Mouse (Mus musculus) lung, embryonic 14.5 days (tissue): Measurements from ENCODE around the gene Parp9. TPM values are rescaled to one million over a fixed set of nuclear protein-coding genes. Genes with fewer than 3 reads are reported as not detected.

Experiments
- ATAC-seq: fragments of 200-750 bp; cut with Nextera tagmentation; 2 replicates; pipeline ENCODE4 v1.8.0; 2017; ENCODE audit warnings: mild to moderate bottlenecking, moderate TSS enrichment, moderate library complexity; ENCODE audit not compliant: insufficient read depth
- DNase-seq: peaks from one replicate; pipeline ENCODE4 v3.0.0-alpha.2; 2015
- H3K27ac ChIP-seq: fragments of 300-500 bp; sonication (generic); 2 replicates; pipeline ENCODE4 v1.5.1; 2014; ENCODE audit warnings: low read depth, mild to moderate bottlenecking, moderate library complexity
- H3K27me3 ChIP-seq: fragments of 300-500 bp; sonication (generic); 2 replicates; pipeline ENCODE4 v1.6.1; 2014; ENCODE audit warnings: low read length, control low read depth; ENCODE audit not compliant: insufficient read depth
- H3K36me3 ChIP-seq: fragments of 300-500 bp; sonication (generic); 2 replicates; pipeline ENCODE4 v1.6.1; 2014; ENCODE audit warnings: control low read depth; ENCODE audit not compliant: insufficient read depth
- H3K4me1 ChIP-seq: fragments of 300-500 bp; sonication (generic); 2 replicates; pipeline ENCODE4 v1.6.1; 2014; ENCODE audit warnings: antibody characterized with exemption, control low read depth; ENCODE audit not compliant: insufficient read depth
- H3K4me2 ChIP-seq: fragments of 300-500 bp; sonication (generic); 2 replicates; pipeline ENCODE4 v1.6.1; 2014; ENCODE audit warnings: mild to moderate bottlenecking
- H3K4me3 ChIP-seq: fragments of 300-500 bp; sonication (generic); 2 replicates; pipeline ENCODE4 v1.5.1; 2014; ENCODE audit warnings: low read depth, low read length
- H3K9ac ChIP-seq: fragments of 300-500 bp; sonication (generic); 2 replicates; pipeline ENCODE4 v1.6.1; 2014
- H3K9me3 ChIP-seq: fragments of 300-500 bp; sonication (generic); 2 replicates; pipeline ENCODE4 v1.6.1; 2016; ENCODE audit warnings: low read depth, low read length, control low read depth
- CTCF ChIP-seq: IDR thresholded peaks from 2 replicates; pipeline ENCODE4 v1.5.1; 2016; ENCODE audit warnings: antibody characterized with exemption, low read depth
- WGBS: fragments of 180-500 bp; shearing (Covaris S2); extraction: QIAGEN DNeasy Blood & Tissue Kit; methylation state at CpG from one replicate; pipeline ENCODE4 v1.1.7; 2014; 5-methylcytosine and 5-hydroxymethylcytosine counted together
- polyA plus RNA-seq: library from polyadenylated mRNA; unstranded; fragments of >200 nt; fragmentation: Nextera tagmentation; extraction: Ambion mirVana; gene quantifications from 2 replicates; pipeline ENCODE4 v1.2.1, GENCODE M21; 2014

Gene Parp9
- polyA plus RNA-seq, 1 experiment from 2014 or later: 5.2 TPM

DNA sequence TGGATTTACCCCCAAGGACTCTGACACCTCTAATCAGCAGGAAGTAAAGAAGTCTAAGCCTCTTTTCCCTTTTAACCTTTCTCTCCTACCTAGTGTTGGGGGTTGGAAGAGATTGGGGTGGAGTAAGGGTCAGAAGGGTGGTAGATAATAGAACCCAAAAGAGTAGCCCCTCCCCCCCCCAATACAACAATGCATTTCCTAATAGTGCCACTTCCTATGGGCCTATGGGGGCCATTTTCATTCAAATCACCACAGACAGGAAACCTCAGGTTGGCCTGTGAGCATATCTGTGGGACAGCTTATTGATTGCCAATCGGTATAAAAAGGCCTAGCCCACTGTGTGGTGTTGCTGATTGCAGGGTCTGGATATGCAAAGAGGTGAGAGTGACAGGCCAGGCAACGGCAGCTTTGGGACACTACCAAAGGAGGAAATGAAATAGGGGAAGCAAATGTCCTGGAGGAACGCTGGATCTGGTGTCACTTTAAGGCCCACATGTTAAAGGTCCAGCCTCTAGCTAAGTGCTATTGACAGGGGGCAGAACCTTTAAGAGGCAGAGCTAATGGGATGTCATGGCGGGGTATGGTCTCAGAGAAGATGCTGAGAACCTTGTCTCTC, 34.0 kb upstream of the Parp9 start:
- Histone ChIP-seq H3K4me3 (no peak overlapping the region), H3K27ac (no peak overlapping the region), H3K9ac (no peak overlapping the region), H3K27me3 (no peaks in the 10 kb centered on the region), H3K9me3 (no peaks in the 10 kb centered on the region), H3K36me3 (no peaks in the 10 kb centered on the region), H3K4me2 (no peak overlapping the region), H3K4me1 (no peaks in the 10 kb centered on the region)
- ATAC-seq: no peak
- TF ChIP-seq CTCF: no peak
- DNase-seq: no peak
- 72% methylated on average over 4 of the region's 4 CpGs for WGBS

DNA sequence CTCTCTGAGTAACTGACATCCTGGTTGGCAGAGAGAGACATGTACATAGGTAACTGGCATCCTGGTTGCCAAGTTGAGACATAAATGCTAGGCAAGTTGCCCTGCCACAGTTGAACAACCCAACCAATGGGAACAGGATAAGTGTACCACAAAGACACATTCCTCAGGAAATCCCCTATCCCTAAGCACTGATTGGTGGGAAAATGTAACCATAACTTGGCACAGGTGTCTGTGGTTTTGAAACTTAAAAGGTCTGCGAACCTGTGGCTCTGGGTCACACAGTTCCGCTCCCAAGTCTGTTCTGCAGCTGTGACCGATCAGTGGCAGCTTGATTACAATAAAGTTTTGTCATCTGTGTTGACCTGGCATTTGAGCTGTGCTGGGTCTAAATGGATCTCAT, 32.9 kb upstream of the Parp9 start:
- Histone ChIP-seq H3K27ac (no peak overlapping the region), H3K27me3 (no peaks in the 10 kb centered on the region), H3K4me3 (no peak overlapping the region), H3K9me3 (no peaks in the 10 kb centered on the region), H3K4me2 (no peak overlapping the region), H3K4me1 (no peaks in the 10 kb centered on the region), H3K36me3 (no peaks in the 10 kb centered on the region), H3K9ac (no peak overlapping the region)
- 84% methylated on average over 3 of the region's 3 CpGs for WGBS
- TF ChIP-seq CTCF: no peak
- DNase-seq (no peak), ATAC-seq (no peak)

DNA sequence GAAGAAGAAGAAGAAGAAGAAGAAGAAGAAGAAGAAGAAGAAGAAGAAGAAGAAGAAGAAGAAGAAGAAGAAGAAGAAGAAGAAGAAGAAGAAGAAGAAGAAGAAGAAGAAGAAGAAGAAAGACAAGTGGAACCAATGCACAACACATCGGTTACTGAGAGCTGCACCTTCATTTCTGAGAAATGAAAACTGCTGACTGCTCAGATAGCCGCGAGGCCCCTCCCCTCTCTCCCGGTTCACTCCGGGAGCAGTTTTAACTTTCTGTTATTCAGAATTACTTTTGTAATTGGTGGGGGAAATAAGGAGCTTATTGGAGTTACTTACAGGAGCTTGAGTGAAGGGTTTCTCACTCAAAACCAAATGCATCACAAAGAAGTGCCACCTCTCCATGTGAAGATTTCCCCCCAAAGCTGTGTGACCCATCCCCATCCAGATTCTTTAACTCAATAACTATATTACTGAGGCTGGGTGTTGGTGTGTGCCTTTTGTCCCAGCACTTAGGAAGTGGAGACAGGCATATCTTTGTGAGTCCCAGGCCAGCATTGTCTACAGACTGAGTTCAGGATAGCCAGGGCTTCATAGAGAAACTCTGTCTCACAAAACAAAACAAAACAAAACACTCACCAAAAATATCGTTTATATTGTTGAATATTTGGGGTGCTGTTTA, 32.3 kb upstream of the Parp9 start:
- Histone ChIP-seq H3K4me1 (no peaks in the 10 kb centered on the region), H3K9me3 (no peaks in the 10 kb centered on the region), H3K27me3 (no peaks in the 10 kb centered on the region), H3K36me3 (no peaks in the 10 kb centered on the region), H3K9ac (no peak overlapping the region), H3K4me3 (no peak overlapping the region), H3K4me2 (no peak overlapping the region), H3K27ac (no peak overlapping the region)
- DNase-seq (no peak), ATAC-seq (no peak)
- WGBS: 71% methylated on average over 6 of the region's 6 CpGs
- TF ChIP-seq CTCF: no peak

DNA sequence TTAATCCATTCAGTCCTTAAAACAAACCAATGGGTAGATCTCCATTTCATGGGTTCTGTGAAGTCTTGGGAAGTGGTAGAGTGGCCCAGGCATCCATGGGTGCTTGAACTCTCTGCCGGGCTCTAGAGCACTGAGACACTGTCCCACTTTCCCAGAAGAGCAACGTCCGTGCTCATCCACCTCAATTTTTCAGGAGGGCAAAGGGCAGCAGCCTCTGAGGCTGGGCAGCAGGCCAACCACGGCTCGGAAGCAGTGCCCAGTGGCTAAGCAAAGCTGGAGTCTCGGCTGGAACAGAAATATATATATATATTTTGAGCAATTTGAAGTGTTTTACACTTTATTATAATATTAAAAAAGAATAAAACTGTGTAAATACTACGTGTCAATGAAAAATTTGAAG, 31.4 kb upstream of the Parp9 start:
- Histone ChIP-seq H3K36me3 (no peaks in the 10 kb centered on the region), H3K4me3 (no peak overlapping the region), H3K9ac (no peak overlapping the region), H3K4me1 (no peaks in the 10 kb centered on the region), H3K4me2 (no peak overlapping the region), H3K9me3 (no peaks in the 10 kb centered on the region), H3K27ac (no peak overlapping the region), H3K27me3 (no peaks in the 10 kb centered on the region)
- DNase-seq: no peak
- no peak for ATAC-seq
- TF ChIP-seq CTCF: no peak
- 56% methylated on average over 7 of the region's 7 CpGs for WGBS

DNA sequence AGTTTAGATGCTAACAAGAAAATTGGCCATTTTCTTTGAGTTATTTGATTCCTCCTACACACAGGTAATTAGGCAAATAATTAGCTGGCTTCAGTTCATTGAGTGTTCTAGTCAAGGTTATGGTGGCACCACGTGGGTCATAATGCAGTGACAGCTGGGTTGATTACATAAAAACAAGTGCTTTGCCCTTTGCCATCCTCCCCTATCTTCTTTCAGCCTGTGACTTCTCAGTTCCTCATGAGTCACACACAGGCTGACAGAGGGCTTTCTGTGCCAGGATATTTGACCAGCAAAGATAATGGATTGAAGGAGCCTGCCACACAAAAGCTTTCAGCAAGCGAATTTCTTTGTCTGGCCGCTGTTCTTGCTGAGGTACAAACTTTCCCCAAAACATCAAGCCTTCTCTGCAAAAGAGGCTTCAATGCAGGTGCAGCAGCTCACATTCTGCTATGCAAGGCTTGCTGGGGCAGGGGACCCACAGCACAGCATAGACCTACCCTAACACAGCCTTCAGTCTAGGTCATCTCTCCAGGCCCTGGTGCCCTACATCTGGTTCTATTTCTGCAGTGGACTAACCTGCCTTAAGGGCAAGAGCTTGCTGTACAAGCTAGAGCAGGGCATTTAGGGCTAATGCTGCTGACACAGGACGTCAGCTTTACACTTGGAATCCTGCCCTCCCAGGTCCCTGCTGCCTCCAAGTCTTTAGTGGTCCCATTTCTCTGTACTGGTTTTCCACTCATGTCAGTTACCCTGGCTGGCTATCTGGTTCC, 30.7 kb upstream of the Parp9 start:
- WGBS: 58% methylated on average over 4 of the region's 4 CpGs
- Histone ChIP-seq H3K36me3 (no peaks in the 10 kb centered on the region), H3K4me3 (no peak overlapping the region), H3K27ac (no peak overlapping the region), H3K9ac (no peak overlapping the region), H3K9me3 (no peaks in the 10 kb centered on the region), H3K4me1 (no peaks in the 10 kb centered on the region), H3K4me2 (no peak overlapping the region), H3K27me3 (no peaks in the 10 kb centered on the region)
- DNase-seq (no peak), ATAC-seq (no peak)
- TF ChIP-seq CTCF: no peak

DNA sequence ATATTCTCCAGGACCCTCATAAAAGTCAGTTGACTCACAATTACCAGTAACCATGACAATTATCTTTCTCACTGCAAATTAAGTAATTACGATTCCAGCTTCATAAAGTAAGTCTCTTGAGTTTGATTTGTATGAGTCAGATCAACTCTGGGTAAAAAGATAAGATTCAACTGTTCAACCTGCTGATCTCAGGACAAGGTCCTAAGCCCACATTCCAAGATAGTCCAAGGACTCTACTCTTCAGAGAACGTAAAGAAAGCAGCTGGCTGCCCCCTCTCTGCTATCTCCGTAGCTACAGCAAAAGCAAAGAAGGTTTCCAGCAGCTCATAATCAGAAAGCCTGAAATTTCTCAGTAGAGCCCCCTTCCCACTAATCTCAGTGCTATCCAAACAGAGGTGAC, 26.8 kb upstream of the Parp9 start:
- 48% methylated on average over 3 of the region's 3 CpGs for WGBS
- DNase-seq (no peak), ATAC-seq (no peak)
- Histone ChIP-seq H3K36me3 (no peaks in the 10 kb centered on the region), H3K9ac (no peak overlapping the region), H3K9me3 (no peaks in the 10 kb centered on the region), H3K4me1 (no peaks in the 10 kb centered on the region), H3K27me3 (no peaks in the 10 kb centered on the region), H3K4me3 (no peak overlapping the region), H3K27ac (no peak overlapping the region), H3K4me2 (no peak overlapping the region)
- no peak for TF ChIP-seq CTCF

DNA sequence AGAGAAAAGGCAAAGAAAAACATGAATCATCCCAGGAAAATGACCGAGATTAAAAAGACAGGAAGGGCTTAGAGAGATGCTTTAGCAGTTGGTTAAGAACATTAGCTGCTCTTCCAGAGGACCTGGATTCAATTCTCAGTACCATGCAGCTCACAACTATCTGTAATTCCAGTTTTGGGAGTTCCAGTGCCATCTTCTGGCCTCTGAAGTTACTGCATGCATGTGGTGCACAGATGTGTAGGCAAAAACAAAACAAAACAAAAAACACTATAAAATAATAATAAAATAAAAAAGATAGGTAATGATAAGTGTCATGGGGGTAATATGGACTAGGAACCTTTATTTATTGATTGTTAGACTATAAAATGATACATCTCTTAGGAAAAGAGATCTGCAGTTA, 24.7 kb upstream of the Parp9 start:
- Histone ChIP-seq H3K4me3 (no peak overlapping the region), H3K4me1 (no peaks in the 10 kb centered on the region), H3K27me3 (no peaks in the 10 kb centered on the region), H3K9me3 (no peaks in the 10 kb centered on the region), H3K9ac (no peak overlapping the region), H3K27ac (no peak overlapping the region), H3K36me3 (no peaks in the 10 kb centered on the region), H3K4me2 (no peak overlapping the region)
- peak; percentile 31 for DNase-seq
- TF ChIP-seq CTCF: peak; percentile 37
- 88% methylated on average over 1 of the region's 1 CpGs for WGBS
- no peak for ATAC-seq
